Mouse (Mus musculus) adrenal gland, adult (tissue): ENCODE results near the gene Tgif2lx1.
"Not testable (repeated sequence)": the region's sequence is repeated elsewhere in the genome, so short reads cannot be mapped to it uniquely, and the experiment has no call there.

Experiments used
- DNase-seq, 2 experiments: peaks; one replicate each; pipeline ENCODE4 v3.0.0; 2022 to 2023; ENCODE audit warnings: low spot score in 1 of 2; ENCODE audit not compliant: inconsistent age in 2 of 2

The Tgif2lx1 gene

DNA sequence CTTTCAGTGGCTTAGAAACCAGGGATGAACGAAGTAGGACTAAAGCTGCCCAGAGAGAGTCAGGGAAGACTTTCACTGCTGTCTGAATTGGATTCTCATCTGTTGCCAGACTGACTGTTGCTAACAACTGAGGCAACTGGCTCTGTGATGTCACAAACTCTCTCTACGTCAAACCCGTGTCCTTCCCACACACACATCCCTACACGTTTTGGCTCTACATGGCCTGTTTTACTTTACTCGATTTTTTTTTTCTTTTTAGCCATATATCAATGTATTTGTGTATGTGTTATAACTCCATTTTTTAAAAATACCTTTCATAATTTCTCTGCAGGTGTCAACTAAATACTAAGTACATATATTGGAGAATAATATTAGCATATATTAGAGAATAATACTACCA is at the start of gene Tgif2lx1:
TSS of gene Tgif2lx1 (minus strand) at position 101 of the 400 bp plus-strand sequence.
- not testable (repeated sequence) for DNase-seq
